Mouse (Mus musculus) gastrocnemius, postnatal 36 days (tissue): ENCODE results near the gene Olfr62. TPM values are rescaled to one million over a fixed set of nuclear protein-coding genes. Genes with fewer than 3 reads are reported as not detected.

ENCODE experiments used
- DNase-seq, 2 experiments: peaks; one replicate each; pipeline ENCODE4 v3.0.0; 2022
- intact Hi-C: fragments of 180-260 bp; cut with DNase I; formaldehyde crosslinking; loops from one replicate; pipeline ENCODE4 v1.15.1; 2025
- long read RNA-seq, 2 experiments: library from polyadenylated mRNA; stranded (forward); transcript quantifications; one replicate each; pipeline ENCODE4 v2.0.0; 2021
- total RNA-seq, 2 experiments: library from RNA; stranded (reverse); gene quantifications; 2 replicates each; pipeline ENCODE4 v1.2.3; 2021

Olfr62 gene
- not detected for total RNA-seq
- long read RNA-seq, experiment 1: 0 reads
- long read RNA-seq, experiment 2: 0 reads

DNA sequence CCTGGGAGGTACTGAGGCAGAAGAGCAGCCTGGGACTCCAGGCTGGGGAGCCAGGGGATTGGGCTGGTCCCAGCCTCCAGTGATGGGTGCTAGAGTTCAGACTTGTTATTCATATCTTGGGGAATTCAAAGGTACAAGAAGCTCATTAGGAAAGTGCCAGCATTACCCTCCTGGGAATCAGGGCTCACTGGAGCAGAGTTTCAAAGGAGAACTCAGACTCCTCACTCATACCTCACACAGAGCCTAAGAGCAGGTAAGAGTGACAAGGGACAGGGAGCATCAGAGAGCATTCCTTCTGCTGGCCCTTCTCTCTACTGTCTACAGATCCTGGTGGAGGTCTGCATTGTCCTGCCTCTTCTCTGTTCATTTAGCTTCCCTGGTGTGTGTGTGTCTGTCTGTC lies at the start of gene Olfr62:
TSS of gene Olfr62 (plus strand) at position 301 of the 400 bp plus-strand sequence.
- DNase-seq: no peak
- intact Hi-C loops: no loop called here

DNA sequence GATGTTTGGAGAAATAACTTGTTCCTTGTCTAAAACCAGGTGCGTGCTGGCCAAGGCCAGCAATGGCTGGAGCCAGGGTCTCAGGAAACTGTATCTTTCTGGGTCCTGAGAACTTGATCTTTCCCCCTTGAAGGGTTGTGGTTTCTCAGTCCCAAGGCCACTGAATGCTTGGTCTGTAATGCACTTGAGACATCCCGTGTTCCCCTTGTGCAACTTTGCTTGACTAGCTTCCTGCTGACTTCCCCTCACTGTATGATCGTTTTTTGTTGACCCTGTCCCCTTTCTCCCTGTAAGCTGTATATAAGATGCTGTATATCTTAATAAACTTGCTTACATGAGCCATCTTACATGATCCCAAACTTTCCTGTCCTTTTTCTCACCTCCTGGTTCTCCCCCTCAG lies 48.9 kb upstream of the Olfr62 start:
- intact Hi-C loops: no loop called here
- DNase-seq: no peak

DNA sequence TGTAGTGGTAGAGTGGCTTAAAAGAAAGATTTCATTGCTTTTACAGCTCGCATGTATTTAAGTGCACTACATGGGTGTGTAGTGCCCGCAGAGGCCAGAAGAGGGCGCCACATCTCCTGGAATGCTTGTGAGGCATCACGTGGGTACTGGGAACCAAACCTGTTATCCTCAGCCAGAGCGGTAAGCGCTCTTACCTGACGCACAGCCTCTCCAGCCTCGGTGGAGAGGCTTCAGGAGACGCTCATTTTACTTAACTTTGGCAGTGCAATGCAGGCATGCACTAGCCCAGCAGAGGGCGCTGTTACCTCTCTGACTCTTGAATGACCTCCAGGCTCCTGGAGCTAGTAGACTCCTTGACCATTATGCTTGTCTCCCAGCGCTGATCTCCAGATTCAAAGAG lies 46.1 kb upstream of the Olfr62 start:
- intact Hi-C loops: no loop called here
- DNase-seq: no peak

DNA sequence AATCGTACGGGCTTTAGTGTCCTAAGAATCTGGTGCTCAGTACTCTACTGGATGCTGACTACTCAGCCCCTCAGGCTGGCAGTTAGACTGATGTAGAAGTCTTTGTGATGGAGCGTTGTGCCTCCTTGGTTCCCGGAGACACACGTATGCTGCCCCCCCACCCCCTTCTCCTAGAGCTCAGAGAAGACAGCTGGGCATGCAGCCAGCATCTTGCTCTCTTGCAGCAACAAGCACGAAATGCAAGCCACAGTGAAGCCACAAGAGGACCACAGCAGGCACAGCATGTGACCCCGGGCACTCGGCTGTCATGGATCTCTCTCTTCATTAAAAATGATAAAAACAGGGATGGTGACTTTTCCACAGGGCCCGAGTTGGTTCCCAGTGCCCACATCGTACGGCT lies 43.3 kb upstream of the Olfr62 start:
- DNase-seq: no peak
- intact Hi-C loops: no loop called here

DNA sequence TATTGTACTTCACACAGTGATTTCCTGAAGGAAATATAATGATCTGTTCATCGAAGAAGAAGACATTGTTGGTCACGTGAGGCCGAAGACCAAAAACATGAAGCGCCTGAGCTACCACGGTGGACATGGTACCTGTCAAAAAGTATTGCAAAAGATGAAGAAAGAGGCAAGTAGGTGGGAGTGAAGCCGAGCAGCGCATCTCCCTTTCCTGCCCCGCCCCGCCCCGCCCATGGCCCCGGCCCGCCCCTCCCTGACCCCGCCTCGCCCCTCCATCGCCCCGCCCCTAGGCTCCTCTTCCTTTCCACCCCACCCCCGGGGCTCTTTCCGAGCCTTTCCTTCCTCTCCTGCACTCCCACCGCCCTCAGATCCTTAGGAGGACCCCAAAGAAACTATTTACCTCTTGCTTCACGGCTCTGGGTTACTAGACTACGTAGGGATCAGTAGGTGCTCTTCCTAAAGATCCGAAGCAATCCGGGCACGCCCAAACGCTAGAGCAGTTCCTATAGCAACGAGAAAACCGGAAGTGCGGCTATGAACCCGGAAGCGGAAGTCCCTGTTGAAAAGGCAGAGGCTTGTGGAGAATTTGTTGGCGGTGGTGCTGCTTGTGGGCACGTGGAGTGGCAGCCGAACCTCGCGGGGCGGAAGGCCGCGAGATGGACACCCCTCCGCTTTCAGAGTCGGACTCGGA lies 38.3 kb upstream of the Olfr62 start, which contains the start of the genes Cfap57 and Ebna1bp2:
TSS of gene Cfap57 (minus strand) at position 499 of the 688 bp plus-strand sequence.
TSS of gene Ebna1bp2 (plus strand) at position 521 of the 688 bp plus-strand sequence.
- peak; percentile 82 to 84 for DNase-seq
- intact Hi-C loops: no loop called here

DNA sequence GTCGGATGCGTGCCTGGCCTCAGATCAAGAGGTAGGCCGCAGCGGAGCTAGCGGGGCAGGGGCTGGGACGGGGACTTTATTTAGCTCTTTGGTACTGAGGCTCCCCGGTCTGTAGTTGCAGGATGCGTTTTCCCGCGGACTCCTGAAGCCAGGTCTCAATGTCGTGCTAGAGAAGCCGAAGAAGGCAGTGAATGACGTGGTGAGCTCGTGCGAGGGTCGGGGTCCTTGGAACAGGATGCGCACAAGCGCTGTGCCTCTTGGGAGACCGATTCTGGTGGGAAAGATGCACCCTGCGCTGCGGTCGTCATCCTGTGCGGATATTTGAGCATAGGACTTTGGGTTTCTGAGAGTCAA lies 37.8 kb upstream of the Olfr62 start:
- no peak for DNase-seq
- intact Hi-C loops: no loop called here

DNA sequence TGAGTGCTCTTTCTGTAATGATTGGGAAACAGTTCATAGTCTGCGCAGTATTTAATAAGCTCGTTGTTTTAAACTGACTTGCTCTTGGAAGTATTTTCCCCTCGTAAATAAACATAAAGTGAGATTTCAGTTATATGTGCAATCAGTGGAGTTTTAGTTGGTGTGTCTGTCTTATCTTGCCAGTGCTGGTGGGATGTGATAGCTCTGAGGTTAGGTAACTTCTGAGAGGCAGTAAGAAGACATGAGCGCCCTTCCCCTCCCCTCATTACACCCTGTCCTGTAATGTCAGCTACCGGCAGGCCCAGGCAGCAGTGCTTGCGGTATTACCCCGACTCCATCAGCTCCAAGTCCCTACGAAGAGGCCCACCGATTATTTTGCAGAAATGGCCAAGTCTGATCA lies 37.0 kb upstream of the Olfr62 start:
- no peak for DNase-seq
- intact Hi-C loops: no loop called here

DNA sequence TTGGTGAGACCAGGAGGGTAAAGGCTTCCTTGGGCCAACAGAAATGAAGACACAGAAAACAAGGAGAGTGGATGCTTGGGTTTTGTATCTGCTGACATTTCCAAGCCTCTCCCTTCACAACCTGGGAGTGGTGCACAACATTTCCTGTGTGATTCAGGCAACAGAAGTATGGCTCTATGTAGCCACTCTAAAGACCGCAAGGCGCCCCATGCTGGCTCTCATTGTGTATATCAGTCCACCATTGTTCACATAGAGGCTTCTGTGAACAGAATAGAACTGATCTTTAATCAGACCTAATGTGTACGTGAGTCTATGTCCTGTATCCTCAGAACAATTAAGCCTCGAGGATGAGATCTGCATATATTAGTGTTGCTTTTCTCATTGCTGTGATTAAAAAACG lies 28.5 kb upstream of the Olfr62 start:
- no peak for DNase-seq
- intact Hi-C loops: no loop called here

DNA sequence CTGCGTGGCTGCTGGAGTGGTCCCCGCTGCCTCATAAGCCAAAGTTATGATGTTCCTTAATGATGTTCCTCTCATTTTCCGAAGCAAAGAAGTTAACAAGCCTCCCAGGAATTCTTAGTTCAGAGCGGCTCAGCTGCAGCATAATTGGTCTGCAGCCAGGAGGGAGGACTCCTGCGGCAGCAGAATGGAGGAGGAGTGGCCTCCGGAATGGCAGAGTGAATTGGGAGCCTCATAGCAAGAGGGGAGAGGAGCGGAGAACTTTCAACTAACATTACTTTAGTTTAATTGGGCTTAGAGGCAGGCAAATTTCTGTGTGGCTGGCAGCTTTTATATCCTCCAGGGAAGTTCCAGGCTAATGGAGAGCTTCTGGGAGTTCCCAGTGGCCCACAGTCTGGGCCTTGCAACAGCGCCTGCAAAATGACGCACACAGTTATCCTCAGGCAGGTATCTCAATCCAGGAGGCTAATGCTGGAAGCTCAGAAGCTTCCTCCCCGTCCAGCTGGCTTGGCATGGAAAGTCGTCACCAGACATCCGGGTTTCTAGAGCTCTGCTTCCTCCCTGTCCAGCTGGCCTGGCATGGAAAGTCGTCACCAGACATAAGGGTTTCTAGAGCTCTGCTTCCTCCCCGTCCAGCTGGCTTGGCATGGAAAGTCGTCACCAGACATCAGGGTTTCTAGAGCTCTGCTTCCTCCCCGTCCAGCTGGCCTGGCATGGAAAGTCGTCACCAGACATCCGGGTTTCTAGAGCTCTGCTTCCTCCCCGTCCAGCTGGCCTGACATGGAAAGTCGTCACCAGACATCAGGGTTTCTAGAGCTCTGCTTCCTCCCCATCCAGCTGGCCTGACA lies 16.2 kb upstream of the Olfr62 start:
- intact Hi-C loops: no loop called here

DNA sequence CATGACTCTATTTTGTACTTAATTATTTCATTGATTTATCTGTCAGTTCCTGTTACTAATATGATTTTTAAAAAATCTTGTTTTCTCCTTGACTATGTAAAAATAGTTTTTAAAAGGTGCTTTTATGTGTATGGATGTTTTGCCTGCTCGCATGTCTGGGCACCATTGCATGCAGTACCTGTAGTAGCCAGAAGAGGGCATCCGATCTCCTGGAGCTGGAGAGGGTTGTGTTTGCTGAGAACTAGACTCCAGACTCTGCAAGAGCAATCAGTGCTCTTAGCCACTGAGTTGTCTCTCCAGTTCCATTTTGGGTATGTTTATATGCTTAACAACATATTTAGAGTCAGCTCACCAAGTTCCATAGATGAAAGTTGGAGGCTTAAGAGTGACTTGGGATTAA lies 13.5 kb upstream of the Olfr62 start:
- no peak for DNase-seq
- intact Hi-C loops: no loop called here

More for the DNA sequence above, 16.2 kb upstream of the Olfr62 start:
- DNase-seq: no peak

DNA sequence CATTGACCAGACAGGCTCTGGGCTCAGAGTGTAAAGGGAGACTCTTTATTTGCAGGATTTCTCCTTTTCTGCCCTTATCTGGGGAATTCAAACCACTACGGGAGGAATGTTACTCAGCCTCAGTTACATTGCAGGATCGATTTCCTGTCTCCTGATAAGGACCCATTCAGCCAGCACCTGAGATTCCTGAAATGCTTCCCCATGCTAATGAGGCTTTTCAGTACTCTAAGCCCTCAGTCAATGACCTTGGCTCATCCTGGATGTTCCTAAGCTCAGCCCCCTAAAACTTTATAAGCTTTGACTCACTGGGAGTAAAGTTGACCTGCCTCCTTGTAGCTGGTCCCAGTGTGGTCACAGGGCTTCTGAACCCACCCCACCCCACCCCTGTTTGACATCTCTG lies 28.3 kb downstream of the Olfr62 start:
- DNase-seq: no peak
- intact Hi-C loops: no loop called here

DNA sequence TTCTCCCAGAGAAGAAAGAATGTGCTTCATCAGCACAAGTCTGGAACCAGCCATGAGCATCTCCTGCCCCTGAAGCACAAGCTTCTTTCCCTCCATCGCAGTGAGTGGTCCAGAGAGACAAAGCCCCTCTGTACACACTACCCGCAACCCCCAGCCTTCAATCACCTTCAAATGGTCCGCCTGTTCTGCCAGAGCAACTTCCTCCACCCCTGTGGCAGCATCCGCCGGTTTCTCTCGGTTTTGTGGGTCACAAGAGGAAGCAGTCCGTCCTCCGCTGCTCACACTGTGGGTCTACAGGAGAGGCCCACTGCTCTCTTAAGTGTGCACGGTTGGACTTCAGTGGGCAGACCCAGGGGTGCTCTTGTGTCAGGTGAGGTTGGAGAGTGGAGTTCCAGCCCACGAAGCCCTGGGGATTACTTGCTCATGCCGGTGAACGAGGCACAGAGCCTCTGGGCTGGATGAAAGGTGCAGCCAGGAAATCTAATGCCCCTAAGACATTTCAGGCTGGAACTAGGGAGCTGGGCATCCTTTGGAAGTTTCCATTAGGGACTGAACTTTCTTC lies 33.7 kb downstream of the Olfr62 start, which contains the start of gene Olfr1342:
TSS of gene Olfr1342 (minus strand) at position 345 of the 562 bp plus-strand sequence.
- DNase-seq: no peak
- intact Hi-C loops: no loop called here

DNA sequence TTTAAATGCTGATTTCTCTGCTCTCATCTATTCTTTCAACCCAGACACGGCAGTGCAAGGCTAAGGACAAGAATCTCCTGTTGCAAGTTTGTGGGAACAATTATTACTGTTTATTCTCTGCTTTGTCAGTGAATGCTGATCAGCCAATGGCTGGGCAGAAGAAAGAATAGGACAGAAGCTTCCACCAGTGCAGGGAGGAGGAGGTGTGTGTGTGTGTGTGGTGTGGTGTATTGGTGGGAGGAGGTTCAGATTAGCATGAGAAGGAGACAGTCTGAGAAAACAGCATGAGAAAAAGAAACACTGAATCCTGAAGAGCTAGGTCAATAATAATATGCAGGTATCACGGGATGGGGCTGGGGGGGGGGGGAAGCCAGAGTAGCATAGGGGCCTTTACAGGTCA lies 35.1 kb downstream of the Olfr62 start:
- intact Hi-C loops: no loop called here
- DNase-seq: no peak

DNA sequence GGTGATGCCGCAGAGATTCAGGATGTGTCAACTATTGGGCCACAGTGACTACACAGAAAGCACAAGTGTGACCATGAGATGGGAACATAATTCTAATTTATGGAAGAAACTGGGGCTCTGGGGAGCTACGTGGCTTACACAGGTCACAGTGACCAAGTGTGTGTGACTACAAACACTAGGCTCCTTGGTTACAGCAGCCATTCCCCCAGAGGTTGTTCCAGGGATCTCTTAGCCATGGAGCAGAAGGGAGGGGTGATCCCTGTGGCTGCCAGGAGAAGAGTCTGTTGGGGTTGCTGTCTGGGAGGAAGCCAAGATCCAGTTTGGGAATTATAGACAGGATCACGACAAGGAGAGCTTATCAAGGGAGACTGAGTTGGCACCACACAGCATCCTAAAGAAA lies 44.5 kb downstream of the Olfr62 start, which contains the start of gene Olfr1341:
TSS of gene Olfr1341 (plus strand) at position 301 of the 400 bp plus-strand sequence.
- intact Hi-C loops: no loop called here
- no peak for DNase-seq

DNA sequence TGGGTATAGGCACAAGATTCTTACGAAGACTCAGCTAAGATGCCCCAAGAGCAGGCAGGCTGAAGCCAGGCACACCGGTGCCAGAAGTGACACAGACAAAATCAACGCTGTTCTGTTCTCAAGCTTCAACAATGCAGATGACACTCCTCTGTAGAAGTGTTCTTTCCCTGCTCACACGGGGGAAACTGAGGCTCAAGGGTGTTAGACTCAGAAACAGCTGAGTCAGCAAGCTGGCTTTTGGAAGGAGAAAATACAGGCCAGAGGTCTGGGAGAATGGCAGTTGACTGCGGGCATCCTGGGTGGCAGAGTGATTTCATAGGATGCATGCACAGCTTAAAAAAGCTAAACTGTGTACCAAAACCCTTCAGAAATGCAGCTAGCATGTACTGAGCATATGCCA lies 49.3 kb downstream of the Olfr62 start:
- intact Hi-C loops: no loop called here
- DNase-seq: no peak

DNA sequence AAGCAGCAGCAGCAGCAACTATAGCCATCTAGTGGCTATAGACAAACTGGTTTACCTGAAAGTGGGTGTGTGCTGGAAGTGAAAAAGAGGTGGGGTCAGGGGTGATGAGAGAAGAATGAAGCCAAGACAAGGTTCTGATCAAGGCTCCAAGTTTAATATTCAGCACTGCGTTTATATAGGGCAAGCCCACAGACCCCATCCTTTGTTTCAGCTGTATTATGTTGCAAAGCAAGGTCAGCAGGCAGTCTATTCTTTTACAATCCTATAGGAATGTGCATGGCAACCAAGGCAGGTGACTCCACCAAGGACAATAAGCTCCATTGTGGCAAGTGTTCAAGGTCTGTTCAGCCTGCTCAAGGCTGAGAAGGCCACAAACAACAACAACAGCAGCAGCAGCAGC lies 52.9 kb downstream of the Olfr62 start:
- DNase-seq: no peak
- intact Hi-C loops: no loop called here

Other genes with a start within 250 kb of the Olfr62 start
- gene Szt2, start 249.7 kb upstream of the Olfr62 start, total RNA-seq: 1 to 10 TPM; 5.7 to 6.5 TPM
- gene Med8, start 249.6 kb upstream of the Olfr62 start, total RNA-seq: 10 to 100 TPM; 36.3 to 37.8 TPM
- gene Elovl1, start 230.9 kb upstream of the Olfr62 start, total RNA-seq: 1 to 10 TPM; 5.8 to 7.6 TPM
- under 1 TPM; 0.69 to 0.97 TPM for gene Cdc20, start 221.6 kb upstream of the Olfr62 start, total RNA-seq
- gene Mpl, start 201.4 kb upstream of the Olfr62 start, total RNA-seq: not detected
- gene Tie1, start 168.9 kb upstream of the Olfr62 start, total RNA-seq: 10 to 100 TPM; 15.3 to 16.8 TPM
- not detected for gene 2610528J11Rik, start 132.0 kb upstream of the Olfr62 start, total RNA-seq
- gene Tmem125, start 114.9 kb upstream of the Olfr62 start, total RNA-seq: not detected
- gene Cfap57, start 38.2 kb upstream of the Olfr62 start, total RNA-seq: not detected
- gene Ebna1bp2, start 38.2 kb upstream of the Olfr62 start, total RNA-seq: 10 to 100 TPM; 21.7 to 28.9 TPM
- gene Olfr1342, start 33.8 kb downstream of the Olfr62 start, total RNA-seq: not detected
- not detected for gene Olfr1341, start 44.6 kb downstream of the Olfr62 start, total RNA-seq
- not detected for gene Olfr1340, start 61.2 kb downstream of the Olfr62 start, total RNA-seq
- not detected for gene Olfr1339, start 73.2 kb downstream of the Olfr62 start, total RNA-seq
- not detected for gene Olfr1338, start 99.8 kb downstream of the Olfr62 start, total RNA-seq
- gene Olfr1337, start 123.6 kb downstream of the Olfr62 start, total RNA-seq: not detected
- not detected for gene Olfr1335, start 151.0 kb downstream of the Olfr62 start, total RNA-seq
- gene Olfr1333, start 177.3 kb downstream of the Olfr62 start, total RNA-seq: not detected
- gene Olfr1331, start 205.7 kb downstream of the Olfr62 start, total RNA-seq: not detected
- gene Olfr1330, start 229.6 kb downstream of the Olfr62 start, total RNA-seq: not detected